Mouse (Mus musculus): ENCODE measurements around the gene Hist1h3c. TPM values are rescaled to one million over a fixed set of nuclear protein-coding genes. Genes with fewer than 3 reads are reported as not detected.
"Not testable (repeated sequence)": the region's sequence is repeated elsewhere in the genome, so short reads cannot be mapped to it uniquely, and the experiment has no call there.

Gene Hist1h3c
- total RNA-seq, 1 experiment from 2014 or later: 33.0 TPM

GRCm38 (mm10) chr13:23702801-23703200 lies 42.6 kb downstream of the Hist1h3c start:
- not testable (repeated sequence) for DNase-seq

- DNase-seq: no peak
Observed at GRCm38 (mm10) chr13:23702220-23702619, 43.2 kb downstream of the Hist1h3c start.

GRCm38 (mm10) chr13:23700786-23701520 lies 44.4 kb downstream of the Hist1h3c start:
- peak; percentile 42 for DNase-seq

GRCm38 (mm10) chr13:23699767-23700166 lies 45.6 kb downstream of the Hist1h3c start:
- DNase-seq: no peak

- DNase-seq: no peak
Observed at GRCm38 (mm10) chr13:23698996-23699395, 46.4 kb downstream of the Hist1h3c start.

GRCm38 (mm10) chr13:23698300-23698693 lies 47.1 kb downstream of the Hist1h3c start, which contains the start of gene Hist1h4c:
Hist1h4c (minus strand) TSS chr13:23698454.
- peak; percentile 95 for DNase-seq

GRCm38 (mm10) chr13:23697491-23698299 lies 47.7 kb downstream of the Hist1h3c start:
- DNase-seq: peak; percentile 36

GRCm38 (mm10) chr13:23696061-23696474 lies 49.3 kb downstream of the Hist1h3c start:
- no peak for DNase-seq

- DNase-seq: no peak
Observed at GRCm38 (mm10) chr13:23695514-23695913, 49.9 kb downstream of the Hist1h3c start, which contains the start of gene Hist1h1t. Hist1h1t (plus strand) TSS chr13:23695814.

Small RNA genes lying within 50 kb of the gene (microRNA-seq; reads per million reads assigned to microRNA genes)
- 0 reads per million in 2 experiments for gene Gm44314
- gene Gm44484: 0 reads per million in 2 experiments

Other genes with a start within 250 kb of the Hist1h3c start
- 474 and 516 TPM in 2 replicates for gene Hist1h4h, start 214.6 kb downstream of the Hist1h3c start, total RNA-seq (2021)
- gene Hist1h2af, start 211.7 kb downstream of the Hist1h3c start, total RNA-seq (2021): 63.3 and 106 TPM in 2 replicates
- gene Hist1h3g, start 210.2 kb downstream of the Hist1h3c start, total RNA-seq (2021): 24.0 and 39.4 TPM in 2 replicates
- 6.6 and 6.8 TPM in 2 replicates for gene Hist1h2bh, start 202.2 kb downstream of the Hist1h3c start, total RNA-seq (2021)
- 33.9 and 36.7 TPM in 2 replicates for gene Hist1h3f, start 201.6 kb downstream of the Hist1h3c start, total RNA-seq (2021)
- 127 and 189 TPM in 2 replicates for gene Hist1h4f, start 194.0 kb downstream of the Hist1h3c start, total RNA-seq (2021)
- 9.5 TPM in 2 replicates for gene Hist1h1d, start 192.3 kb downstream of the Hist1h3c start, total RNA-seq (2021)
- 66.8 and 86.4 TPM in 2 replicates for gene Hist1h3e, start 183.2 kb downstream of the Hist1h3c start, total RNA-seq (2021)
- 14.5 and 15.5 TPM in 2 replicates for gene Hist1h2ae, start 174.4 kb downstream of the Hist1h3c start, total RNA-seq (2021)
- gene Hist1h2bg, start 174.2 kb downstream of the Hist1h3c start, total RNA-seq (2021): 106 and 130 TPM in 2 replicates
- 61.2 and 62.9 TPM in 2 replicates for gene Hist1h2bf, start 171.4 kb downstream of the Hist1h3c start, total RNA-seq (2021)
- 2.3 and 9.6 TPM in 2 replicates for gene Hist1h2ad, start 171.2 kb downstream of the Hist1h3c start, total RNA-seq (2021)
- 12.9 and 16.6 TPM in 2 replicates for gene Hist1h3d, start 169.8 kb downstream of the Hist1h3c start, total RNA-seq (2021)
- gene Hist1h4d, start 164.0 kb downstream of the Hist1h3c start, total RNA-seq (2021): 174 and 185 TPM in 2 replicates
- gene Hist1h2be, start 124.5 kb downstream of the Hist1h3c start, total RNA-seq (2021): 18.6 and 18.8 TPM in 2 replicates
- 102 and 118 TPM in 2 replicates for gene Hist1h1e, start 123.0 kb downstream of the Hist1h3c start, total RNA-seq (2021)
- 3.5 and 4.3 TPM in 2 replicates for gene Hist1h2ac, start 61.7 kb downstream of the Hist1h3c start, total RNA-seq (2021)
- 193 and 227 TPM in 2 replicates for gene Hist1h2bc, start 61.4 kb downstream of the Hist1h3c start, total RNA-seq (2021)
- gene Hist1h1t, start 49.8 kb downstream of the Hist1h3c start, total RNA-seq (2021): not detected in 2 replicates
- 97.6 and 116 TPM in 2 replicates for gene Hist1h4c, start 47.1 kb downstream of the Hist1h3c start, total RNA-seq (2021)
- gene Hfe, start 34.7 kb downstream of the Hist1h3c start, total RNA-seq (2021): 37.3 and 49.1 TPM in 2 replicates
- gene Hist1h1c, start 6.8 kb downstream of the Hist1h3c start, total RNA-seq (2021): 248 and 316 TPM in 2 replicates
- gene Hist1h2bb, start 1.1 kb upstream of the Hist1h3c start, total RNA-seq (2021): 56.1 and 68.8 TPM in 2 replicates
- gene Hist1h2ab, start 5.5 kb upstream of the Hist1h3c start, total RNA-seq (2021): 76.6 and 90.4 TPM in 2 replicates
- gene Hist1h3b, start 6.7 kb upstream of the Hist1h3c start, total RNA-seq (2021): 94.0 and 112 TPM in 2 replicates
- 127 and 163 TPM in 2 replicates for gene Hist1h4b, start 11.4 kb upstream of the Hist1h3c start, total RNA-seq (2021)
- 73.8 and 80.4 TPM in 2 replicates for gene Hist1h4a, start 15.6 kb upstream of the Hist1h3c start, total RNA-seq (2021)
- 78.8 and 80.4 TPM in 2 replicates for gene Hist1h3a, start 16.8 kb upstream of the Hist1h3c start, total RNA-seq (2021)
- 76.4 and 84.2 TPM in 2 replicates for gene Hist1h1a, start 18.1 kb upstream of the Hist1h3c start, total RNA-seq (2021)
- gene Trim38, start 24.3 kb upstream of the Hist1h3c start, total RNA-seq (2021): 0.33 TPM in 1 of 2 replicates, not detected in the other
- 0.81 TPM in 1 of 2 replicates, not detected in the other for gene Slc17a2, start 61.4 kb upstream of the Hist1h3c start, total RNA-seq (2021)
- 0.38 and 0.46 TPM in 2 replicates for gene Slc17a3, start 93.8 kb upstream of the Hist1h3c start, total RNA-seq (2021)
- gene Slc17a1, start 122.1 kb upstream of the Hist1h3c start, total RNA-seq (2021): not detected in 2 replicates
- gene Slc17a4, start 169.4 kb upstream of the Hist1h3c start, total RNA-seq (2021): 0.30 TPM in 1 of 2 replicates, not detected in the other
- not detected in 2 replicates for gene Hist1h2ba, start 188.6 kb upstream of the Hist1h3c start, total RNA-seq (2021)
- not detected in 2 replicates for gene Hist1h2aa, start 188.9 kb upstream of the Hist1h3c start, total RNA-seq (2021)
- 0.90 and 2.9 TPM in 2 replicates for gene Scgn, start 245.6 kb upstream of the Hist1h3c start, total RNA-seq (2021)